Mouse (Mus musculus) hindbrain, embryonic 12.5 days (tissue): ENCODE measurements around the gene Dppa1. TPM values are rescaled to one million over a fixed set of nuclear protein-coding genes. Genes with fewer than 3 reads are reported as not detected.

Experiments used
- ATAC-seq: fragments of 200-750 bp; cut with Nextera tagmentation; 2 replicates; pipeline ENCODE4 v1.8.0; 2017; ENCODE audit warnings: moderate TSS enrichment; ENCODE audit not compliant: low FRiP score
- H3K27ac ChIP-seq: fragments of 300-500 bp; sonication (generic); 2 replicates; pipeline ENCODE4 v1.5.1; 2016; ENCODE audit warnings: mild to moderate bottlenecking
- H3K27me3 ChIP-seq: fragments of 300-500 bp; sonication (generic); 2 replicates; pipeline ENCODE4 v1.6.1; 2016; ENCODE audit warnings: mild to moderate bottlenecking
- H3K36me3 ChIP-seq: fragments of 300-500 bp; sonication (generic); 2 replicates; pipeline ENCODE4 v1.6.1; 2016; ENCODE audit warnings: mild to moderate bottlenecking
- H3K4me1 ChIP-seq: fragments of 300-500 bp; sonication (generic); 2 replicates; pipeline ENCODE4 v1.6.1; 2016
- H3K4me2 ChIP-seq: fragments of 300-500 bp; sonication (generic); replicated peaks from 2 replicates; pipeline ENCODE4 v1.6.1; 2016; ENCODE audit warnings: mild to moderate bottlenecking
- H3K4me3 ChIP-seq: fragments of 300-500 bp; sonication (generic); 2 replicates; pipeline ENCODE4 v1.5.1; 2016; ENCODE audit warnings: mild to moderate bottlenecking
- H3K9ac ChIP-seq: fragments of 300-500 bp; sonication (generic); 2 replicates; pipeline ENCODE4 v1.6.1; 2016; ENCODE audit warnings: mild to moderate bottlenecking, moderate library complexity
- H3K9me3 ChIP-seq: fragments of 300-500 bp; sonication (generic); replicated peaks from 2 replicates; pipeline ENCODE4 v1.6.1; 2016; ENCODE audit warnings: mild to moderate bottlenecking
- WGBS: fragments of 180-500 bp; shearing (Covaris S2); methylation state at CpG from one replicate; pipeline ENCODE4 v1.1.7; 2016; 5-methylcytosine and 5-hydroxymethylcytosine counted together
- polyA plus RNA-seq: library from polyadenylated mRNA; unstranded; fragments of >200 nt; fragmentation: Nextera tagmentation; extraction: Ambion mirVana; gene quantifications from 2 replicates; pipeline ENCODE4 v1.2.1, GENCODE M21; 2016

The Dppa1 gene
- polyA plus RNA-seq, 1 experiment from 2014 or later, result not detected

DNA sequence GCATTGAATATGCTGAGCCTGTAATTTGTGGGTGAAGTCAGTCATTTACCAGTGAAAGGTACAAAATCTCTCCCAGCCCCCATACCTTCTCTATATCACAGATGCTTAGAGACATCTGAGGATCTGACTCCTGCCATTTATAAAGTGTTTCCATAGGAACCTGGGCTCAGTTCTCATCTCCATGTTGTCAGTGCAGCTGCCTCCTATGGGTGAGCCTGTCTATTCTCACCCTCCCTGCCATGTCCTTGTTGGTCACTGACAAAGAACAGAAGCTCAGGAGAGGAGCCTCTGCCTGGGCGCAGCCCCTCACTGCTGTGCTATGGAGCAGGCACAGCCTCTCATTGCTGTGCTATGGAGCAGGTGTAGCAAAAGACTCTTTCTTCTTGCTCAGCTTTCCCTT is 9.1 kb downstream of the Dppa1 start:
- H3K4me2 ChIP-seq, result no peak overlapping the region
- H3K36me3 ChIP-seq, result no peaks in the 10 kb centered on the region
- no peaks in the 10 kb centered on the region for H3K27me3 ChIP-seq
- 96% methylated on average over 1 of the region's 1 CpGs for whole genome bisulfite sequencing
- no peaks in the 10 kb centered on the region for H3K9me3 ChIP-seq
- no peak overlapping the region for H3K9ac ChIP-seq
- no peak overlapping the region for H3K27ac ChIP-seq
- no peak for ATAC-seq
- no peaks in the 10 kb centered on the region for H3K4me1 ChIP-seq
- H3K4me3 ChIP-seq, result no peak overlapping the region

- Histone ChIP-seq H3K27me3 (no peaks in the 10 kb centered on the region), H3K4me1 (no peaks in the 10 kb centered on the region), H3K9me3 (no peaks in the 10 kb centered on the region), H3K27ac (no peak overlapping the region), H3K4me2 (no peak overlapping the region), H3K4me3 (no peak overlapping the region), H3K9ac (no peak overlapping the region), H3K36me3 (no peaks in the 10 kb centered on the region)
- no peak for ATAC-seq
- WGBS, result 88% methylated on average over 2 of the region's 2 CpGs
Observed at GRCm38 (mm10) chr11:46592416-46592815, 36.6 kb downstream of the Dppa1 start.

- no peaks in the 10 kb centered on the region for H3K36me3 ChIP-seq
- H3K9me3 ChIP-seq, result no peaks in the 10 kb centered on the region
- H3K9ac ChIP-seq, result no peak overlapping the region
- no peak overlapping the region for H3K27ac ChIP-seq
- no peak for ATAC-seq
- no peaks in the 10 kb centered on the region for H3K4me1 ChIP-seq
- H3K4me3 ChIP-seq, result no peak overlapping the region
- WGBS, result 82% methylated on average over 5 of the region's 5 CpGs
- H3K27me3 ChIP-seq, result no peaks in the 10 kb centered on the region
- H3K4me2 ChIP-seq, result no peak overlapping the region
Observed at GRCm38 (mm10) chr11:46582741-46583140, 46.3 kb downstream of the Dppa1 start.

GRCm38 (mm10) chr11:46580428-46580827 is 48.6 kb downstream of the Dppa1 start:
- no peaks in the 10 kb centered on the region for H3K36me3 ChIP-seq
- H3K9ac ChIP-seq, result no peak overlapping the region
- H3K9me3 ChIP-seq, result no peaks in the 10 kb centered on the region
- no peaks in the 10 kb centered on the region for H3K4me1 ChIP-seq
- H3K4me2 ChIP-seq, result no peak overlapping the region
- 85% methylated on average over 3 of the region's 3 CpGs for WGBS
- no peak overlapping the region for H3K4me3 ChIP-seq
- no peak for ATAC-seq
- no peaks in the 10 kb centered on the region for H3K27me3 ChIP-seq
- no peak overlapping the region for H3K27ac ChIP-seq

DNA sequence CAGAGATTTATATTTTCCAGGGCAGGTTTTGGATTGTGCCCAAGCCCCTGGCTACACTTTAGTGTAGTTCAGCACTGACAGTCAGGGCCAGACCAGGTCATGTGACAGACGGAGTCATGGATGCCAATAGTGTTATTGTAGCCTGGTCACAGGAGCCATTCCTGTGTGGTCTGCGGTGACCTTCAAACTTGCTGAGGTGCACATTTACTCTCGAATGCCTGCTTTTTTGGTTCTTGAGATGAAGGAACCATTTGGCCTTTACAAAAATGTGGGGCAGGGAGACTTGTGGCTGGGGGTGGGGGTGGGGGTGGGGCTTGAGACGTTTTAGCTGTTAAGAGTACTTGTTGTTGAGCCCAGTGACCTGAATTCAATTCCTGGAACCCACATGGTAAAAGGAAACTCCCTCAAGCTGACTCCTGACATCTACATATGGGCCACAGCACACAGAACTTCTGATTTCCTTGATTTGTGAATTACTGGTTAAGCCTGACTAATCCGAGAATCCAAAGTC is 50.2 kb downstream of the Dppa1 start:
- no peak for ATAC-seq
- no peak overlapping the region for H3K4me3 ChIP-seq
- H3K27me3 ChIP-seq, result no peaks in the 10 kb centered on the region
- H3K27ac ChIP-seq, result no peak overlapping the region
- H3K9me3 ChIP-seq, result no peaks in the 10 kb centered on the region
- WGBS, result 64% methylated on average over 5 of the region's 5 CpGs
- H3K9ac ChIP-seq, result no peak overlapping the region
- H3K4me2 ChIP-seq, result no peak overlapping the region
- H3K36me3 ChIP-seq, result no peaks in the 10 kb centered on the region
- no peaks in the 10 kb centered on the region for H3K4me1 ChIP-seq

- Histone ChIP-seq H3K27me3 (no peaks in the 10 kb centered on the region), H3K9me3 (no peaks in the 10 kb centered on the region), H3K27ac (no peak within 1 kb of the TSS), H3K4me1 (no peaks in the 10 kb centered on the region), H3K9ac (no peak within 1 kb of the TSS), H3K36me3 (no peaks in the 10 kb centered on the region), H3K4me2 (no peak within 1 kb of the TSS), H3K4me3 (no peak within 1 kb of the TSS)
- no peak for ATAC-seq
- WGBS, result 67% methylated on average over 1 of the region's 1 CpGs
Observed at GRCm38 (mm10) chr11:46571327-46571726, 57.7 kb downstream of the Dppa1 start, which contains the start of gene BC053393. BC053393 (plus strand) TSS chr11:46571536.

DNA sequence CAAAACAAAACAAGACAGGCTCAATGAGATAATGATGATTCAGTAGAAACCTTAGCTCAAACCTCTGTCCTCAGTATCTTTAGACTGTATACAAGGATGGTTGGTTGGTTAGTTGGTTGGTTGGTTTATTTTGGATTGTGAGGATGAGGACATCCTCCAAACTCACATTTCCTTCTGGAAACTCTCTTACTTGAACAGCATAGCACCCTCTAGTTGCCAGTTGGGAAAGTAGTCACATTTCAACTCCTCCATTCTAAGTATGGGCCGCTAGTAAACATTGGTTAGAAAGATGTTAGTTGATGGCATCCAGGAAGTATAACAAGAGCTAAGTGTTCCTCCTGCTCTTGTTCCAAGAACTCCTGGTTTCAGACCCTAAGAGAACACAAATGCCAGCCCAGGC is 60.0 kb downstream of the Dppa1 start:
- no peaks in the 10 kb centered on the region for H3K27me3 ChIP-seq
- 72% methylated on average over 1 of the region's 1 CpGs for WGBS
- no peak overlapping the region for H3K9ac ChIP-seq
- H3K4me3 ChIP-seq, result no peak overlapping the region
- H3K36me3 ChIP-seq, result no peaks in the 10 kb centered on the region
- no peak overlapping the region for H3K4me2 ChIP-seq
- no peaks in the 10 kb centered on the region for H3K9me3 ChIP-seq
- H3K4me1 ChIP-seq, result no peaks in the 10 kb centered on the region
- H3K27ac ChIP-seq, result no peak overlapping the region
- ATAC-seq, result no peak

GRCm38 (mm10) chr11:46565967-46566366 is 63.1 kb downstream of the Dppa1 start:
- H3K36me3 ChIP-seq, result no peaks in the 10 kb centered on the region
- no peak overlapping the region for H3K9ac ChIP-seq
- H3K4me3 ChIP-seq, result no peak overlapping the region
- H3K4me1 ChIP-seq, result no peaks in the 10 kb centered on the region
- H3K27ac ChIP-seq, result no peak overlapping the region
- H3K27me3 ChIP-seq, result no peaks in the 10 kb centered on the region
- H3K9me3 ChIP-seq, result no peaks in the 10 kb centered on the region
- 93% methylated on average over 2 of the region's 2 CpGs for WGBS
- ATAC-seq, result no peak
- no peak overlapping the region for H3K4me2 ChIP-seq

DNA sequence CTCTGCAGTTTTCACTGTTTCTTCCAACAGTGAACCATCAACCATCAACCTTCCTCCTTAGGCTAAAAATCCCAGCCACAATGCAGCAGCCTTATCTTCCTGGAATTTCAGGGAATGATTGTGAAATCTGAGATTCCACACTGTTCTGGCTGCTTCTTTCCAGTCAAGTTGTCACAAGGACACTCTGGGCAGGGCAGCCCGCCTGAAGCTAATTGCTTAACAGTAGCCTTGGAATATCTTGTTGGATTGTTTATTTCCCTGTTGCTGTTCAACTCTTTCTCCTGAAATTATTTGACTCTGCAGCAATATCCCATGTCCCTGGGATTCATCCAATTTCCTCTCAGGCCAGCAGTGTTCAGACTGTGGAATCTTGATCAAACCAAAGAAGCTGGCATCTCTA is 64.4 kb downstream of the Dppa1 start:
- ATAC-seq, result no peak
- no peaks in the 10 kb centered on the region for H3K27me3 ChIP-seq
- H3K4me1 ChIP-seq, result no peaks in the 10 kb centered on the region
- no peak overlapping the region for H3K4me2 ChIP-seq
- no peak overlapping the region for H3K9ac ChIP-seq
- no peaks in the 10 kb centered on the region for H3K9me3 ChIP-seq
- no peak overlapping the region for H3K27ac ChIP-seq
- 82% methylated on average over 1 of the region's 1 CpGs for WGBS
- H3K36me3 ChIP-seq, result no peaks in the 10 kb centered on the region
- no peak overlapping the region for H3K4me3 ChIP-seq

- WGBS, result 79% methylated on average over 4 of the region's 4 CpGs
- Histone ChIP-seq H3K36me3 (no peaks in the 10 kb centered on the region), H3K9me3 (no peaks in the 10 kb centered on the region), H3K4me1 (no peaks in the 10 kb centered on the region), H3K4me3 (no peak overlapping the region), H3K9ac (no peak overlapping the region), H3K27ac (no peak overlapping the region), H3K27me3 (no peaks in the 10 kb centered on the region), H3K4me2 (no peak overlapping the region)
- ATAC-seq, result no peak
Observed at GRCm38 (mm10) chr11:46561096-46561495, 68.0 kb downstream of the Dppa1 start.

Other genes with a start within 250 kb of the Dppa1 start
- gene Itk, start 239.7 kb downstream of the Dppa1 start, polyA plus RNA-seq, result 0.05 TPM in 1 of 2 replicates, not detected in the other
- gene Fam71b, start 232.7 kb downstream of the Dppa1 start, polyA plus RNA-seq, result not detected in 2 replicates
- gene Med7, start 192.3 kb downstream of the Dppa1 start, polyA plus RNA-seq, result 79.3 and 85.9 TPM in 2 replicates
- gene Havcr2, start 174.3 kb downstream of the Dppa1 start, polyA plus RNA-seq, result 0.14 and 0.35 TPM in 2 replicates
- not detected in 2 replicates for gene Gm12169, start 105.0 kb downstream of the Dppa1 start, polyA plus RNA-seq
- gene BC053393, start 57.7 kb downstream of the Dppa1 start, polyA plus RNA-seq, result not detected in 2 replicates
- not detected in 2 replicates for gene Timd2, start 77.8 kb upstream of the Dppa1 start, polyA plus RNA-seq
- not detected in 2 replicates for gene Havcr1, start 105.8 kb upstream of the Dppa1 start, polyA plus RNA-seq
- gene Timd4, start 181.5 kb upstream of the Dppa1 start, polyA plus RNA-seq, result 0.23 TPM in 1 of 2 replicates, not detected in the other